Mouse (Mus musculus) urinary bladder, adult 2 months (tissue): ENCODE results near the gene Loxl3. TPM values are rescaled to one million over a fixed set of nuclear protein-coding genes. Genes with fewer than 3 reads are reported as not detected.

Experiments
- DNase-seq: peaks from one replicate; pipeline ENCODE4 v3.0.0; 2022; ENCODE audit warnings: low spot score
- polyA plus RNA-seq: library from polyadenylated mRNA; depleted of rRNA; stranded (reverse); fragments of >200 nt; gene quantifications from 2 replicates; pipeline ENCODE4 v1.2.3, GENCODE M21; 2012; rRNA removed

Loxl3 gene
- polyA plus RNA-seq, 1 experiment: 20.7 TPM

- no peak for DNase-seq
These were observed 52.4 kb downstream of the Loxl3 start, which contains the start of gene Lbx2 for GRCm38 (mm10) chr6:83086121-83087035. Lbx2 (plus strand) TSS chr6:83086367.

- DNase-seq: no peak
These were observed 53.4 kb downstream of the Loxl3 start for GRCm38 (mm10) chr6:83087205-83087925.

DNA sequence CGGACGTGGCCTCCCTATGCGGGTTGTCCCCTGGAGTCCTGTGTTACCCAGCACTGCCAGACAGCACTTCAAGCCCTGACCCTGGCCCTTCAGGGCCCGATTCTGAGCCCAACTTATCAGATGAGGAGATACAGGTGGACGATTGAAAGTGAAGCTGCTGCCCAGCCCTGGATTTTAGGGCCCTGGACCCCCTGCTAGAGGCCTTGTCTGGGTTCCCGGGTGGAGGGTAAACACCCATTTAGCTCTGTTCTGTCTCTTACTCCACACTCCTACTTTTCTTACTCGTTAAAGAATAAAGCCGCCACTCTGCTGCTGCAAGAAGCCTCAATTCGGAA, 53.9 kb downstream of the Loxl3 start:
- no peak for DNase-seq

GRCm38 (mm10) chr6:83092416-83093127, 58.6 kb downstream of the Loxl3 start:
- no peak for DNase-seq

DNA sequence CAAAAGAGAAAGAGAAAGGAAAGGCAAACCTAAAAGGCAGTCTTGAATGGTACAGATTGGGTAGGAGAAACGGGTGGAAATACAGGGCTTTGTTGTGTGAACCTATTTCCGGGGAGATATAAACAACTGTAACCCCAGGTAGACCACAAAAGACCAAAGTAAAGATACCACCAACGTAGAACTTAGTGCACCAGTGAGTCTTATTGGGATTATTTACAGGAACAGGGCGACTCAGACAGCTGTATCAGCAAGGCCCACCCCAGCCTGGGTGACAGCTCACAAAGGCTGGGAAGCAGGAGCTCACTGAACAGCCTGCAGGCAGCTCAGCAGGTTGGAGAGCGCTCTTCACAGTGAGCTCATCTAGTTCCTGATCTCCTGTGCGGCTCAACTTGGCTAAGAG, 62.0 kb downstream of the Loxl3 start:
- no peak for DNase-seq

- DNase-seq: no peak
These were observed 64.4 kb downstream of the Loxl3 start for GRCm38 (mm10) chr6:83098411-83098810.

GRCm38 (mm10) chr6:83101316-83101687, 67.3 kb downstream of the Loxl3 start, which contains the start of the genes Ccdc142 and Gm42688:
Ccdc142 (plus strand) TSS chr6:83101601.
Gm42688 (plus strand) TSS chr6:83101617.
- peak; percentile 67 for DNase-seq

DNA sequence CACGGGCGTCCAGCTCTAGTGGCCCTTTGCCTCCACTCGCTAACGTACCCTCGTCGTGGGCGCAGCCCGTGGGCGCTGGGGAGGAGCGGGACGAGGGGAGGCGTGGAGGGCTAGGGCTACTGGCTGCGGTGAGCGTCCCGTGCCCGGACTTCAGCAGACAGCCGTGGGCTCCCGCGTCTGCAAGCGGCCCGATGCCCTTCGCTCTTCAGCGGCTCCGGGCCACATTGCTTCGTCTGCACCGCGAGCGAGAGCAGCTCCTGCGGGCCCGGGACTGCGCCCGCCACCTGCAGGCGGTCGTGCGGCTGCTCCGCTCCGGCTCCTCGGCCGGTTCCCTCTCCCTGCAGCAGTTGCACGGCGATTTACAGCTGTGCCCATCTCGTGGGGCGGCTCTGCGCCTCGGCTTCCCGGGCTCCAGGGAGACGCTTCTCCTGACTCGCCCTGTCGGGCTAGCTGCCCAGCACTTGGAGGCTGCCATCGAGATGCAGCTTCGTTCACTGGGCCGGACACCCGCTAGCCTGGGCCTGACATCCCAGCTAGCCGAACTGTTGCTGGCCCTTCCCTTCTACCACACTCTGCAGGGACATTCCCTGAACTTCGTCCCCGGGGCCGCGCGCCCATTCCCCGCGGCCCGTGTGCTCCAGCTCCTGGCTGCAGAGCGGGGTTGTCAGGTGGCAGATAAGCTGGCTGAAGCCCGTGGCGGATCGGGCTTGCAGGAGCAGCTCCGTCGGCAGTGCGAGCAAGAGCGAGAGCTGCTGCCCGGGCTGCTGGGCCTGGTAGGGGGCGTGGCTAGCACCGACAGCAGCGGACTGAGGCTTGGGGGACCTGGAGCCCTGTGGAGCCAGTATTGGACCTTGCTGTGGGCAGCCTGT, 67.9 kb downstream of the Loxl3 start:
- DNase-seq: no peak

Other genes starting within 250 kb of the Loxl3 start
- 0.31 and 0.43 TPM in 2 replicates for gene Sema4f, start 94.4 kb upstream of the Loxl3 start, polyA plus RNA-seq
- 0.30 and 0.62 TPM in 2 replicates for gene M1ap, start 87.3 kb upstream of the Loxl3 start, polyA plus RNA-seq
- gene Dok1, start 702 bp upstream of the Loxl3 start, polyA plus RNA-seq: 18.3 and 20.8 TPM in 2 replicates
- 189 and 247 TPM in 2 replicates for gene Aup1, start 20.3 kb downstream of the Loxl3 start, polyA plus RNA-seq
- gene Htra2, start 21.1 kb downstream of the Loxl3 start, polyA plus RNA-seq: 46.4 and 67.3 TPM in 2 replicates
- 3.4 and 4.9 TPM in 2 replicates for gene Dqx1, start 23.7 kb downstream of the Loxl3 start, polyA plus RNA-seq
- gene Tlx2, start 36.1 kb downstream of the Loxl3 start, polyA plus RNA-seq: 0.15 and 0.29 TPM in 2 replicates
- 28.5 and 35.8 TPM in 2 replicates for gene Pcgf1, start 43.7 kb downstream of the Loxl3 start, polyA plus RNA-seq
- 0.84 and 1.0 TPM in 2 replicates for gene Lbx2, start 52.2 kb downstream of the Loxl3 start, polyA plus RNA-seq
- gene Ccdc142, start 67.4 kb downstream of the Loxl3 start, polyA plus RNA-seq: 3.1 and 4.5 TPM in 2 replicates
- 5.0 and 6.1 TPM in 2 replicates for gene Gm42688, start 67.4 kb downstream of the Loxl3 start, polyA plus RNA-seq
- 64.9 and 84.8 TPM in 2 replicates for gene Mrpl53, start 74.9 kb downstream of the Loxl3 start, polyA plus RNA-seq
- gene Mogs, start 81.3 kb downstream of the Loxl3 start, polyA plus RNA-seq: 29.7 and 40.3 TPM in 2 replicates
- gene Wbp1, start 87.4 kb downstream of the Loxl3 start, polyA plus RNA-seq: 85.6 and 89.2 TPM in 2 replicates
- 25.2 and 25.5 TPM in 2 replicates for gene Ino80b, start 91.3 kb downstream of the Loxl3 start, polyA plus RNA-seq
- gene Rtkn, start 101.3 kb downstream of the Loxl3 start, polyA plus RNA-seq: 20.7 and 22.1 TPM in 2 replicates
- gene Wdr54, start 122.2 kb downstream of the Loxl3 start, polyA plus RNA-seq: 4.9 and 5.6 TPM in 2 replicates
- gene 1700003E16Rik, start 122.2 kb downstream of the Loxl3 start, polyA plus RNA-seq: 1.2 and 1.5 TPM in 2 replicates
- 97.9 and 119 TPM in 2 replicates for gene Dctn1, start 131.7 kb downstream of the Loxl3 start, polyA plus RNA-seq
- gene Slc4a5, start 185.7 kb downstream of the Loxl3 start, polyA plus RNA-seq: 0.06 TPM in 1 of 2 replicates, not detected in the other